Mouse (Mus musculus): Measurements from ENCODE around the gene Grap2.
A peak's percentile ranks its signal among the peaks of the same experiment; 100 is the strongest.

Gene Grap2

DNA sequence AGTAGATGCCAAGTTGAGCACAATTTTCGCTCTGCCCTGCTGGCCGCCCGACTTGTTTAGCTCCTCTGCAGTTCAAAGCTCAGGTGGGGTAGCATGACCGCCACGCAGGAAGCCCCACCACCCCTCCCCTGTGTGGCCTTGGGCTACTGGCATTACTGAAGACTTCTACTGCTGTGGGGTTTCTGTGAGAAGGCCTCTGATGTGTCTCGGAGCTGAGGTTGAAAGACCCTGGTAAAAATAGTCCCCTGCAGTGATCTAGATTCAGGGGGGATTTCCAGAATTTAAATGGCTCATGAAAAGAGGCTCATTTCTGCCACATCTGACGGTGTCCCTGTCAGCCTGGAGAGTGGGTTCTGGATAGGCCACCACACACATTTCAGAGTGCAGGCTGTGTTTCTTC lies 30.1 kb downstream of the Grap2 start:
- no peak for DNase-seq (ENCODE audit: low read depth)

DNA sequence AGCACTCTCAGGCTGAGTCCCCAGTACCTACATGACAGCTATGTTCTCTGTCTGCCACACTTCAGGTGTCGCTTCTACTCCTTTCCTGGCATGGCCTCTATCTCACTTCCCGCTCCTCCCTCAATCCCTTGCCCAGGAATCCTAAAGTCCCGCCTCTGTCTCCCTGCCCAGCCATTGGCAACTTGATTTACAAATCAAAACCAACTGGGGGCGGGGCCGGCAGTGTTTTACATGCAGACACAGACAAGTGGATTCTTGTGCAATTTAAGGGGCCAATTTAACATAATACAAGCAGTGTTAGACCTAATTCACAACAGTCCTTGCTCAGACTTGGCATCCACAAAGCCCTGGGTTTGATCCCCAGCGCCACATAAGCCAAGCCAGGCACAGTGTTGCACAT lies 31.6 kb downstream of the Grap2 start:
- DNase-seq (ENCODE audit: low read depth) = no peak

DNA sequence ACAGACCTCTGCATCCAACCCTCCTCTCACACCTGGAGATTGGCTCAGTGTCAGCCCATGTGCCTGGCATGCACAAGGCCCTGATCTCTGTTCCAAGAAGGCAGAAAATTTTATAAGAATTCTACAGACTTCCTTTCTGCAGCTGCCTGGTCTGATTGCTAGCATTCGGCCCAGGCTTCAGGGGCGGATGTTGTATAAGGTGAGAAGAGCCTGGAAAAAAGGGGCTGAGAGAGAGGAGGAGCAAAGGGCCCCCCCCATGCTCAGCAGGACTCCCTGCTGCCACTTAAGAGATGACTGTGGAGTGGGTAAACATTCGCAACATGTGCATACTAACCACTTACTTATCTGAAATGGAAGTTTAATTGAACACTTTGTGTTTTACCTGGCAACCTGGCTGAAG lies 35.6 kb downstream of the Grap2 start:
- DNase-seq (ENCODE audit: low read depth) = no peak

DNA sequence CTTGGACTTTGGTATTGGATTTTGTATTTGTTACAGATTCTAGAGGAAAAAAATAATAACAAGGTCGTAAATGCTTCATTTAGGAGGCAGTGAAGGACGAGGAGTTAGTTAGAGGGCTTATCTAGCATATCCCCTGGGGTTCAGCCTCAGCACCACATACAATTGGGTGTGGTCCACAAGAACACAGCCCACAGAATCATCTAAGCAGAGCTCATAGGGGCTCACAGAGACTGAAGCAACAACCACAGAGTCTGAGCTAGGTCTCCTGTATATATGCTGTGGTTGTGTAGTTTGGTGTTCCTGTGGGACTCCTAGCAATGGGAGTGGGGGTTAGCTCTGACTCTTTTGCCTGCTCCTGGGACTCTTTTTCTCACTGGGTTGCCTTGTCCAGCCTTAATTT lies 37.9 kb downstream of the Grap2 start:
- DNase-seq (ENCODE audit: low read depth) = no peak

DNA sequence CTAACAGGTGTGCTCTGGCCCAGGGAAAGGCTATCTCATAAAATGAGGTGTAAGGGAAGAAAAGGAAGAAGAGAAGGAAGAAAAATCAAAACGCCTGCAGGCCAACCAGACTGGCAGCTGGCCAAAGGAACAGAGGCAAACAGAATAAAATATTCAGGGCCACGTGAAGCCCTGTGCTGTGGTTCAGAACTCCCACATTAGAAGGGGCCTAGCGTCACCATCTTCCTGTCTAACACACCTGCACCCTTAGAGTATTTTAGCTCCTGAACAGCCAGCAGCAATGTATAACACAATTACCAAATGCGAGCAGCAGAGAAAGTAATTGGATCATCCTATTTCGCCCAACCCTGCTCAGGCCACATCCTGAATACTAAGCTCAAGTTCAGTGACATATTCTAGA lies 39.1 kb downstream of the Grap2 start:
- DNase-seq (ENCODE audit: low read depth) = no peak

DNA sequence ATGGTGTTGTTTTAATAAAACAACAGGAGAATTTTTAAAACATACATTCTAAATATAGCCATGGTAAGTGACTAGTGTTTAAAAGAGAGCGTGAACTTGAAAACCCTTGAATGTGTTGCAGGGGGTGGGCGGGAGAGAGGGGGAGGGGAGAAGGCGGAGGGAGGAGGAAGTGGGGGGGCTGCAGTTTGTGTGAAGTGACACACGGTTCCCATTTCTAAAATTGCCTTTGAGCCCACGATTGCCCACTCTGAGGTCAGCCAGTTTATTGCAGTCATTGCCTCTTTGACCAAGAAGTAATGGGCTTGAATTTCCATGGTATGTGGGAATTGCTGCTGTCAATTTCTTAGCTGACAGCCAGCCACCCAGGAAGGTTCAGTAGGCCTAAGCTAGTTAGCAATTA lies 41.5 kb downstream of the Grap2 start:
- DNase-seq (ENCODE audit: low read depth) = no peak

DNA sequence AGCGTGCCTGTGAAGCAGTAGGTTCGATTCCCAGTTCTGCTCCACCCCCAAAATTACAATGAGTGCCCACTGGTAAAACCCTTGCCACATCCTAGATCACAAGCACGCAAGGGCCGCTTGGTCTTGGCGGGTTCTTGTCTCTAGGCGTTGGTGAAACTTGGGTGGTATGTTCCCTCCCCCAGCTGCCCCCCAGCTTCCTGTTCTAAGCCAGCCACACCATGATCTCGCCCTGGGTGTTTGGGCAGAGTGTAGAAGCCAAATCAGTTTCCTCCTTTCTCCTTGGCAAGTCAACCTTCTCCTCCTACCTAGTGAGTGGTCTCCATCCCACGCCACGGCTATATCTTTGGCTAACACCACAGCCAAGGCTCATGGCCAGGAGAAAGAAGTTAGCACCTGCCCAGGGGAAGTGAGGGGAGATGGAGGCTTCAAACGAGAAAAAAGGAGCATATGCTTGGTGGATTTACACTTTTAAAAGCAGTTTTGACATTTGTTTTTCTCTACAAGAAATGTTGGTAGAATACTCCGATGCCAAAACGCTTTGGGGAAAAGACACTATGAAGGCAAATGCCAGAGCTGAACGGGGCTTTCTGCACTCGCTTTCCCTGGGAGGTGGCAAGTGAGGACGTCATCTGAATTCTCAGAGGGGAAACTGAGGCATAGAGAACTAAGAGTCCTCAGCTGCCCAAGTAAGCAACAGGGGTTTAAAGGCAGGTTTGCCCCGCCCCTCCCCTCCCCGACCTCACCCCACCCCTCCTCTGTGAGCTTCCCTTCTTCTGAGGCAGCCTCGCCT lies 42.3 kb downstream of the Grap2 start:
- no peak for DNase-seq (ENCODE audit: low read depth)

DNA sequence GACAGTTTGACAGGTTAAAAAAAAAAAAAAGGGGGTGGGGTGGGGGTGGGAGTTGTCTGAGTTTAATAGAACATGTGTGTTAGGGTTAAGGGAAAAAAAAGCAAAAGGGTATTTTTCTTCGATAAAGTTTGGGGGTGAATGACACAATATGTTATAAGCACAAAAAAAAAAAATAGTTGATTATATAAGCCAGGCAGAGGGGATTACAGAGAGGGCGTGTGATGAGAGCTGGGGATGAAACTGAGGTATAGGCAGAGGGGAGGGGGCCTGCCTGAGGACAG lies 42.8 kb downstream of the Grap2 start:
- no peak for DNase-seq (ENCODE audit: low read depth)

DNA sequence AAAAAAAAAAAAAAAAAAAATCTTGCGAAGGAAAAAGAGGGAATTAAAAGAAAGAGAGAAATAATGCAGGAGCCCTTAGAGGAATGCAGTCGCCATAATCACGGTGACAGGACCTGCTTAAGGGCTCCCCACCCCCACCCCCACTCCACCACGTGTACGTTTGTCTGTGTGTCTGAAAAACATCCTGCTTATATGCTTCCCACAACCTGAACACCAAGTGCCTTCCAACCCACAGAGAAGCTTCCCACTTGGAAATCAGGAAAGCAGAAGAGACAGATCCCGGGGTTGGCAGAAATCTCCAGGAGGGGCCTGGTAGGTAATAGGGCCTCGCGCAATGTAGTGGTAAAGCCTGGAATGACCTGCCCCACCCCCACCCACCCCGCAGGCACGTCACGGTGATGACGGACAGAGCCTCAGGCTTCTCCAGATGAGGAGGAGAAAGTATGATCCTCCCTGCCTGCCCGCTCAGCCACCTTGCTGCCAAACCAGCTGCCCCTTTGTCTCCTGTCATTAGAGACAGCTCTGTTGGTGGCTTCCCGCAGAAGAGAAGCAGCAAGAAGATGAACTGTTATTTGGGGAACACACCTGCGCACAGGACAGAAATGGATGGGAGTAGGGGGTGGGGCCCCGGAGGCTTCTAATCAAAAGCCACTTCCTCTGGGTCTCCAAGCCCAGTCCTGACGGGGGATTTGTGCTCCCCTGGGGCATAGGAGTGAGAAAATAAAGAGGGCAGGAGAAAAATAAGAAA lies 43.4 kb downstream of the Grap2 start:
- DNase-seq (ENCODE audit: low read depth) = no peak

DNA sequence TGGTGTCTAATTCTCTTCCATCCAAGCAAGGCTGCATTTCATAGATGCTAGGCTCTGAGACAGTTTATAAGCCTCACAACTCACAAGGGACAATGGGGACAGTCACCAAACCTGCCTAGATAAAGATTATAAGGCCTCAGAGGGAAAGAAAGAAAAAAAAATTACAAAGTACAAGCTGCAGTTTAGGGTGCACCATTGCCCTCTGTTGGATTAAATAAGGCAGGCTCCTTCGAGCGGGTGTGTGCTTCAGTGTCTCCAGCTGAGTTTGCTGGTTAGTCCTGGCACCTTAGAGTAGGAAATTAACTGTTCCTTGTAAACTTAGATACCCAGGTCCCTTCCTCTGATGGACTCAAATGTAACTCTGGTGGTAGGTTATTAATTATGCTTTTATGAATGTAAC lies 45.4 kb downstream of the Grap2 start:
- no peak for DNase-seq (ENCODE audit: low read depth)

DNA sequence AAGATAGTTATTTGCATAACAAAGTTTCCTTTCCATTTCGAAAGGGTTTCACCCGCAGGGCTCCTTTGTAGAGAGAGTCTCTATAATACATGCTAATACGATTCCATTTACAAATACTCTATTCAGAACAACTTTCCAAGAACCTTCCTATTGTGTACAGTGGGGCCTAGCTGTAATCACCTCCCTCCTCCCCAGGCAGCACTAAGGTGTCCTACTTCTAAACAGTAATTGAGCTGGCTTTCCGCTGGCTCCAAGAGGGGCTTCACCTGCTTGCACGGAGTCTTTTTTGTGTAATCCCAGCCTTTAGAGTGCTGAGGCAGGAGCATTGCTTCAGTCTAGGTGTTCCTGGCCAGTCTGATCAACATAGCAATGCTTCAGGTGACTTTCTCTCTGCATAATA lies 46.8 kb downstream of the Grap2 start:
- DNase-seq (ENCODE audit: low read depth) = no peak

DNA sequence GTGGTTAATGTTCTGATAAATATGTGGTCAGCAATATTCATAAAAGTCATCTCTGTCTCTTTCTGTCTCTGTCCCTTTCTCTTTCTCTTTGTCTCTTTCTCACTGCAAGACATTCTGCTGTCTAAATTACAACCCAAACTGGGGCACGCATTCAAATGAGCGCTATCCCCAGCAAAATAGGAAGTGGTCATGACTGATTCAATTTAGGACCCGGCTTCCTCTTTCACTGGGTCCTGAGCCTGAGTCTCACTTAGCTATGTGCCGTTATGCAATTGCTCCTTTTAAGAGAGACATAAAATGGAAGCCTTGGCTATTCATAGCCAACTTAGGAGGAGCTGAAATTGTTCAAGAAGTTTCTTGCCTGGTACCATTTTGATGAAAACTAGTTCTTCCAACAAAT lies 47.4 kb downstream of the Grap2 start:
- DNase-seq (ENCODE audit: low read depth) = no peak

DNA sequence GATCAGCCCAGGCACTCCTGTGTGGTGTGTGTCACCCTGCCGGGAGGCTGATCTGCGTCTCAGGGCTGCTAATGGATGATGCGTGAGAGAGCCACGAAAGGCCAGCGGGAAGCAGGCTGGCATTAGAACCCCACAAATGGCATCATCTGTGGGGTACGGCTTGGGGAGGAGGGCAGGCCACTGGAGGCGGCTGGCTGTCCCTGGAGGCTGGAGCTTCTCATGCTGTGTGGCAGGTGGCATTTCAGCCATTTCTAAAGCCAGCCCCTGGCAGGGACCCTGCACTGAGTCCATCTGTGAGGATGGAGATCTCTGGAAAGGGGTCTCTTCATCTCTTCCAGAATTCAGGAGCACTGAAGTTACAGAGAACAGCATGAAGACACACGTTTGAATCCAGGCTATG lies 48.0 kb downstream of the Grap2 start:
- no peak for DNase-seq (ENCODE audit: low read depth)

DNA sequence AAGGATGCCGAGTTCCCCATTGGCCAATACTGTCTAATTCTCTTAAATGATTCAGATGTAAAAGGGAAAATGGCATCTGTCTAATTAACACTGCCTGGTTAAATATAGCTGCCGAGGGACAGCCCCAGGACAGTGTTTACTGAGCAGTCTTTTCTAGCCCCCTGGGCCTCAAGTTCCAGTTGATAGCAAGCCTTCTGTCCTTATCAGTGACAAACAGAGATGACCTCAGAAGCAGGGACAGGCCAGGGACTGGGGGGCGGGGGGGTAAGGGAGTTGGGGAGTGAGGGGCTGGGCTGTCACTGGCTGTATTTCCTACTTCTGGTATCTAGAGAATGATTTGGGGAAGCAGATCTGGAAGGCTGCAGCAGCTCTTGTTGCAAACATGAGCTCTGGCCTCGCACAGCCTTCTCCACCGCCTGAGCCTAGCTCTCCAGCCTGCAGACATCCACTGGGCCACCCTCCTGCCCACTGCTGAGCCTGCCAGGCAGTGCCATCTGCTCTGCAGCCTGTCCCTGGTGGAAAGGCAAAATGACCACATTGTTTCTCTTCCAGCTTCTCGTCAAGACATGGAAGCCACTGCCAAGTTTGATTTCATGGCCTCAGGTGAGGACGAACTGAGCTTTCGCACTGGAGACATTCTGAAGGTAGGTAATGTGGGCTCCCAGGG lies 50.9 kb downstream of the Grap2 start:
- peak; percentile 66 for DNase-seq (ENCODE audit: low read depth)

DNA sequence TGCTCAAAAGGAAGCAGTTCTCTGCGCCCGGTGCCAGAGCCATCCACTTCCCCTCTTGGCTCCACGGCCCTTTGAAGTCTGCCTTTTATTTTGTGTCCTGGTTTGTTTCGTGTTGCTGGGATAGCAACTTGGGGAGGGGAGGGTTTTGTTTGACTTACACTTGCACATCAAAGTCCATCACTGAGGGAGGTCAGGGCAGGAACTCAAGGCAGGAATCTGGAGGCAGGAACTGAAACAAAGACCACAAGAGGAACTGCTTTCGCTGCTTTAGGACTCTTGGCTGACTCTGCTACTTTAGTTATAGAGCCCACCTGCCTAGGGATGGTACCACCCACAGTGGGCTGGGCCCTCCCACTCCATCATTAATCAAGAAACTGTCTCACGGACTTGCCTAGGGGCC lies 54.1 kb downstream of the Grap2 start:
- no peak for DNase-seq (ENCODE audit: low read depth)

DNA sequence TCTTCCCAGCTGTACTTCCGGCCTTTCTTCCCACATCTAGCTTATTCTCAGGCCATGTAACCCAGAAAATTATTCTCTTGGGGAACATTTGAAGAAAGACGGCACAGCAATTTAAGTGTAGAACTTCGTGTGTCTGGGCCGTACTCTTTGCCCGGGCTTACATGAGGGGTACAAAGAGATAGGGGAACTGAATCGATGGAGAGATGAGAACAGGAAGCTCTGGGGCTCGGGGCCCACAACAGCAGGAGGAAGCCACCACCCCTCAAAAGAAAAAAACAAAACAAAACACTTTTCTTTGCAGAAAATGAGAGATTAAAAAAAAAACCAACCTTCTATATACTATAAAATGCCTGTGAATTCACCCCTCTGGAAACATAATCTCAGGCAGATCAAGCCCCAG lies 57.8 kb downstream of the Grap2 start:
- no peak for DNase-seq (ENCODE audit: low read depth)

DNA sequence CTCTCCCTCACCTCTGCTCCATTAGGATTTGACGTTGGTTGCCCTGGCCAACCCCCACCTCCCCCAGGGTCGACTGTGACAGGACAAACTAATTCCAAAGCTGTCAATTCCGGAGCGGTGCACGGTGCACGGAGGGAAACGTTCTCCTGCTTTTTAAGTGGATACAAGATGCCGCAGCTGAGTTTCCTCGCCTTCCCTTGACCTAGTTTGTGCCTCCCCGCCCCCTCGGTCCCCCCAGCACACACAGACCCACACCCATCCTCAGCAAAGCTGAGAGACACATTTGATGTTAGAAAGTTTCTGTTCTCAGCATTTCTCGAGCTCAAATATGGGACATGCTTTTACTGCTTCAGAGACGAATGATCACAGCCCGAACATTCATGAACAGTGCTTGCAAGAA lies 58.3 kb downstream of the Grap2 start:
- DNase-seq (ENCODE audit: low read depth) = no peak

DNA sequence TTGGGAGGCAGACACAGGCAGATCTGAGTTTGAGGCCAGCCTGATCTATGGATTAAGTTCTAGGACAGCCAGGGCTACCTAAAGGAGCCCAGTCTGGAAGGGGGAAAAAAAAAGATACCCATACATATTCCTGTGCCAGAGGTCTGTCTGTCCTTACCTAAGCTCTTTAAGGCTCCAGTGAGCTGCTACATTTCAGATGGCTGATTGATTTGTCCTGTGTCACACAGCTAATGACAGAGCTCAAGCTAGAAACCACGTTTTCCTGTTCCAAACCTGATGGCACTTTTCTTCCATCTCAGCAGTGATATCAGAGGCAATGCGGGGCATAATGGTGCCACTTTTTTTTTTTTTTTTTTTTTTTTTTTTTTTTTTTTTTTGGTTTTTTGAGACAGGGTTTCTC lies 58.9 kb downstream of the Grap2 start:
- DNase-seq (ENCODE audit: low read depth) = no peak

DNA sequence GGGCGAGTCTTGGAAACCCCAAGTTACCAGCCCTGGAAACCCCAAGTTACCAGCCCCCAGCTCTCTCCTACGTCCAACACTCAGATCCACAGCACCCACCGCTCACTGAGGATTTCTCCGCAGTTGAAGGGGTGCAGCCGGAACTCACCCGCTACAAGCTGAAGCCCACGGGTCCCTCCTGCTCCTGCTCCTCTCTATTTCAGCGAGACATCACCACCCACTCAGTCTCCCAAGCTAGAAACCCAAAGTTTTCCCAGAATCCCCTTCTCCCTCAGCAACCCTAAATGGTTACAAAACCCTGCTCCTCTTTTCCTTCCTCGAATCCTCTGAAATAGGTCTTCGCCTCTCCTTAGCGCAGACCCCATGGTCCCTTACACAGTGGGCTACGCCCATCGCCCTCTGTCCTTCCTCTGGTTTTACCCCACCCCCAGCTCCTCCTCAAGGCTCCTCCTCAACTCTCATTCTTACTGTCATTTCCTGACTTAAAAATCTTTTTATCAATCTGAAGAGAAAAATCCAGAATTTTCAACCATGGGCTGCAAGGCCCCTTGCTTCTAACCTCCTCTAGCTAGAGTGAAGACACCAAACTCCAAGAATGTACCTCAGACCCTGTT lies 60.0 kb downstream of the Grap2 start:
- DNase-seq (ENCODE audit: low read depth) = no peak

DNA sequence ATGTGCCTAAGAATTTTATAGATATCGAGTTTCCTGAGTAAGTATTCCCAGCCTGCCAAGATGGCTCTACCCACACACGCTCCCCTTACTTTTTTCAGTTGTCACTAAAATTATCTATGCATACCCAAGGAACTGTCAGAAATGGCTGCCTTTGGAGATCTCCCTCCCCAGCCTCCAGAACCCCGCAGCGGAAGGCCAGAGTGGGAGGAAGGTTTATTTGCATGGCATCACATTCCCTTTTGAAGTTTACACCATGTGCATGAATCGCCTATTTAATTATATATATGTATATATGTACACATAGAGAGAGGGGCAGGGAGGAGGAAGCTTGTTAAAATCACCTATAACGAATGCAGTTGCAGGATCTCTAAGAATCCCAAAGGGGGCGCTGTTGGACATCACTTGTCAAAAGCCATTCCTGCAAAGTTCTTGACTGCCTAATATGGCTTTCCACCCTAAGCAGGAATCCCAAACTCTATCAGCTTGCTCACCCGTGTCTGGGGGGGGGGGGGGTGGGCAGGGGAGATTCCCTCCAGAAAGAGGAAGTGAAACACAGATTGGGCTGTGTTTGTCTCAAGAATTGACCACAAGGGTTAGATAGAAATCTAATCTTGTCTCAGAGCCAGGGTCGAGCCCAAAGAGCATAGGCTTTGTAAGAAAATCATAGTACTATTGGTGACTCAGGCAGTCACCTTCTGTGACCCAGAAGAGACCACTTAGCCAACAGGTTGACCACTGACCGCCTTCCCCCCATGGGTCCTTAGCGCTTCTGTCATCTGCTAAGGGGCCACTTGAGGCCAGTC lies 62.2 kb downstream of the Grap2 start:
- peak; percentile 76 for DNase-seq (ENCODE audit: low read depth)

DNA sequence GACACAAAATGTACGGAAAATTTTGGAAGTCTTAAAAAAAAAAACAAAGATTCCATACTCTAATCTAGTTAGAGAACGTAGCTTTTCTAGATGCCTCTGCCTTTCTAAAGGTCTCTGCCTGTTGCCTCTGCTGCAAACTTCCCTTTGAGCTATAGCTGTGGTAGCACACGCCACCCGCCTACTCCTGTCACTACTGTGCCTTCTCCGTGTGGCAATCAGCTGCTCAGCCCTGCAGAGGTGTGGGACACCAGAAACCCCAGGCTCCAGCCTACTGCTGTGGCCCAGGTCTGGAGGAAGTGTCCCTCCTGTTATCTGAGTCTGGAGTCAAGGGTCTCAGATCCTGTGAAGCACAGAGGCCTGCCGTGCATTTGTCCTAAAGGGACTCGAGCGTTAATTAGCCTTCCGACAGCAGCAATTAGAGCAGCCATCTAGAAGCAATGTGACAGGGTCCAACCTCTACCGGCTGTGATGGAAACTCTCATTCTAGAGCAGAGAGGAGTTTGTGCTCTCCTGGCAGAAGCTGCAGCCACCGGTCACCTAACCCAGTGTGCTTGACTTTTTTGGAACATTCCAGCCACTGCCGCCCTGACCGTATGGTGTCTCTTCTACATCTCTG lies 64.5 kb downstream of the Grap2 start:
- no peak for DNase-seq (ENCODE audit: low read depth)
